Mouse (Mus musculus) macrophage (primary cell): ENCODE measurements around the gene Tbca. TPM values are rescaled to one million over a fixed set of nuclear protein-coding genes. Genes with fewer than 3 reads are reported as not detected.

Source experiments
- H3K27ac ChIP-seq: fragments of 350-480 bp; formaldehyde crosslinking; 2 replicates; pipeline ENCODE4 v1.9.0; 2021
- H3K36me3 ChIP-seq: fragments of 350-480 bp; formaldehyde crosslinking; 2 replicates; pipeline ENCODE4 v1.9.0; 2021; ENCODE audit errors: inconsistent target
- H3K4me3 ChIP-seq: fragments of 350-480 bp; formaldehyde crosslinking; 2 replicates; pipeline ENCODE4 v1.9.0; 2021; ENCODE audit errors: inconsistent target
- H3K79me2 ChIP-seq: fragments of 350-480 bp; formaldehyde crosslinking; 2 replicates; pipeline ENCODE4 v1.9.0; 2021; ENCODE audit errors: inconsistent target
- WGBS: methylation state at CpG from one replicate; pipeline ENCODE4 v1.1.7; 2026; ENCODE audit warnings: inconsistent platforms; ENCODE audit not compliant: missing documents; 5-methylcytosine and 5-hydroxymethylcytosine counted together
- polyA plus RNA-seq: library from polyadenylated mRNA; stranded (reverse); fragments of 250-400 nt; gene quantifications from 3 replicates; pipeline ENCODE4 v1.2.4, GENCODE M21; 2018; ENCODE audit warnings: inconsistent platforms

Gene Tbca
- polyA plus RNA-seq, 1 experiment from 2014 or later, result 226 TPM

GRCm38 (mm10) chr13:94868478-94868950 lies 79.8 kb downstream of the Tbca start:
- WGBS, result 7% methylated on average over 34 of the region's 35 CpGs
- H3K36me3 ChIP-seq, result no peaks in the 10 kb centered on the region
- H3K27ac ChIP-seq, result no peak overlapping the region
- H3K4me3 ChIP-seq, result no peak overlapping the region
- no peaks in the 10 kb centered on the region for H3K79me2 ChIP-seq

DNA sequence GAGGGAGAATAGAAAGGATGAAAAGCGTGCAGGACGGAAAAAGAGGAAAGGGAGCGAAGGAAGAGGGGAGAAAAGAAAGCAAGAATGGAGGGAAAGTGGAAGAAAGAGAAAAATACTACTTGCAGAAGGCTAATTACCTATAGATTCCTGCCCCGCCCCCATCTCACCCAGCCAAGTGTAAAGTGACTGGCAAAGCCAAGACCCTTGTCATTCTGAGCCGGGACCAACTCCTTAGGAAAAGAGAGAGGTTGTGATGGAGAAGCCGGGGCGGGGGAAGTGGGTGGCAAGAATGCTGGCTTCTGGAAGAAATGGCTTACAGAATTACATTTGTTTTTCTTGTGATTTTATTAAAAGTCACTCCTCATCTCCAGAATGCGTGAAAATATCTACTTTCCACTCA lies 80.8 kb downstream of the Tbca start:
- Histone ChIP-seq H3K79me2 (no peaks in the 10 kb centered on the region), H3K27ac (no peak overlapping the region), H3K4me3 (no peak overlapping the region), H3K36me3 (no peaks in the 10 kb centered on the region)
- 6% methylated on average over 8 of the region's 8 CpGs for WGBS

GRCm38 (mm10) chr13:94870071-94870460 lies 81.4 kb downstream of the Tbca start:
- H3K4me3 ChIP-seq, result no peak overlapping the region
- no peaks in the 10 kb centered on the region for H3K79me2 ChIP-seq
- no peaks in the 10 kb centered on the region for H3K36me3 ChIP-seq
- H3K27ac ChIP-seq, result no peak overlapping the region
- 11% methylated on average over 9 of the region's 9 CpGs for WGBS

GRCm38 (mm10) chr13:94870461-94871186 lies 81.9 kb downstream of the Tbca start:
- 7% methylated on average over 21 of the region's 21 CpGs for WGBS

DNA sequence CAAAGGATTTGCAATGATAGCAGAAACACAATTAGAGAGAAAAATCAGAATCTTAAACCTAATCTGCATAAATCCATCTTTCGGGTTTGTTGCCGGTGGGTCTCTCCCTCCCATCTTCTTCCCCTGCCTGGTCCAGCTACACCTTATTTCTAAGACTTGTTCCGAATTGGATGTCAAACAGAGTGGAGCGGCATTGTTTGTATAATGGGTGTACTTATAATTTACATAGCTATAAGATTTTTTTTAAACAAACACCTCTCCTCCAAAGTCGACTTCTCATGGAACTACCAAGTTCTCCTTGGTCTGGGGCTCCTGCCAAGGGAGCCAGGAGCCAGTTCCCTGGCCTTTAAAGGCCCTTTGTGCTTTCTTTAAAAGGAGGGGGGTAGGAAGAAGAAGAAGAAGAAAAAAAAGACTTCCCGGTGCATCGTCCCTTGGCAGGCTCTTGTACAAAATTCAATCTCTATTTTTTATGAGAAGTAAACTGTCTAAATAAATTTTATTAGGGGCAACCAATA lies 83.2 kb downstream of the Tbca start:
- no peaks in the 10 kb centered on the region for H3K79me2 ChIP-seq
- WGBS, result 11% methylated on average over 7 of the region's 7 CpGs
- H3K4me3 ChIP-seq, result no peak overlapping the region
- H3K36me3 ChIP-seq, result no peaks in the 10 kb centered on the region
- H3K27ac ChIP-seq, result no peak overlapping the region

More at GRCm38 (mm10) chr13:94870461-94871186, 81.9 kb downstream of the Tbca start:
- Histone ChIP-seq H3K4me3 (no peak overlapping the region), H3K79me2 (no peaks in the 10 kb centered on the region), H3K27ac (no peak overlapping the region), H3K36me3 (no peaks in the 10 kb centered on the region)

DNA sequence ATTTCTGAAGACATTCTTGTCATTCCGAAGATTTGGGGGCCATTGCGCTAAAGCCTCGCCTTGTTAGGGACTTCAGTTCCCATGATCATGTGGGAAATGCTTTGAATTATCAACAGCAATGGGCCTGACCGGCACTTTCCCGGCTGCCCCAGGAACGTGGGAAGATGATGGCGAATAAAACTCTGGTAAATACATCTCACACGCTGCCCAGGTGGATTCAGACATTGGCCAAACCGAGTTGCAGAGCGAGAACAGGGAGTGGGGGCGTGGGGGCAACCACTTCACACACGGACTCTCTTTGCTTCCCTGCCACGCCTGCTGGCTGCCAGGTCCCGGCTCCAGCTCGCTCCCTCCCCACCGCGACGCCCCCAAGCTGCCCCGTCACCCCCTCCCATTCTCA lies 83.7 kb downstream of the Tbca start:
- no peaks in the 10 kb centered on the region for H3K79me2 ChIP-seq
- no peak overlapping the region for H3K27ac ChIP-seq
- 6% methylated on average over 19 of the region's 19 CpGs for WGBS
- H3K36me3 ChIP-seq, result no peaks in the 10 kb centered on the region
- no peak overlapping the region for H3K4me3 ChIP-seq

DNA sequence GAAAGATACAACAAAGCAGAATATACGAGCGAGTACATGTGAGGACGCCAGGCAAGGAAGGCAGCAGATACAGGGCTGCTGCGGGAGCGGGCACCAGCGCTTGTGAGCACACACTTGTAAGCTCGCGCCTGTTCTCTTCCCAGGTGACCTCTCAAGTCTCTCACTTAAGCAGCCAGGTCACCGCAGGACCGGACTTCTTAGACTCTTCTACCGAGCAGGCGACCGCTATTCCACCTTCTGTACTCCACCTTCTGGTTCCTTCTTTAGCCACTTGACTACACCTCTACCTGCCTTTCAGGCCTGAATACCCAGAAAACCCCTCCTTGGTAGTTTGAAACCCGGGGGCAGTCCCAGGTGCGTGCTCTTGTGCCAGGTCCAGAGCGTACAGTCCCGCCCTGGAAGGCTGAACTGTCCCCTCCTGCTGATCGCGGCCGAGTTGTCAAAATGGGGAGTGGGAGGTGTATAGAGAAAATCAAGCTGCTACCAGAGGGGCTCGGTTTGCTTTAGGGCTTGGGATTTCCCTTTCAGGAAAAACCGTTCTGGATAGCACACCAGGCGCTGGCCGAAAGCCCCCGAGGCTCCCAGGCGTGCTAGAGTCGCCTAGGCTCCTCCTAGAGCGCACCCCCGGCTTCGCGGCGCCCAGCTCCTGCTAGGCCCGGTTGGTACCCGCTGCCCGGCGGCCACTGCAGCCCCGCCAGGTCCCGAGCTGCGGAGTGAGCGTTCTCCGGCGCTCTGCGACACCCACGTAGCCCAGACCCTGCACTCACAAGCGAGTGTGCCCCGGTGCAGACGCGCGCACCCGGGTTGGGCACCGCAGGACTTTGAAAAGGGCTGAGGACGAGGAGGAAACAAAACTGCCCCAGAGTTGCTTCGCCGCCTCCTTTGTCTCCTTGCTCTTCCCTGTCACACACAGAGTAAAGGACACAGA lies 84.7 kb downstream of the Tbca start:
- no peak overlapping the region for H3K4me3 ChIP-seq
- 5% methylated on average over 49 of the region's 54 CpGs for WGBS
- H3K27ac ChIP-seq, result no peak overlapping the region
- no peaks in the 10 kb centered on the region for H3K36me3 ChIP-seq
- no peaks in the 10 kb centered on the region for H3K79me2 ChIP-seq

DNA sequence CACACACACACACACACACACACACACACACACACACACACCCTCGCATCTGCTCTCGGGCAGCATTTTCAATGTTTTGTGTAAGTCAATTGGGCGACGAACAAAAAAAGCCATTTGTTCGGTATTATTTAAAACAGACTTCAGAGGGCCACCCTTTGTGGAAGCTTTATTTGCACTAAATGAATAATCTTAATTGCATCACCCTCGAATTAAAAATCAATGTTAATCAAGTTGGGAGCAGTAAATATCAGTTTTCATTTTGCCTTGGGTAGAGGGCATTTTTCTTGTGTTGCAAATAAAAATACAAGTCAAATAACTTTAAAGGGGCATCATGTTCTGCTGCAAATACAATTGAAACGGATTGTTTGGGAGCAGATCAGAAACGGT lies 85.3 kb downstream of the Tbca start:
- no peaks in the 10 kb centered on the region for H3K36me3 ChIP-seq
- H3K27ac ChIP-seq, result no peak overlapping the region
- H3K4me3 ChIP-seq, result no peak overlapping the region
- no peaks in the 10 kb centered on the region for H3K79me2 ChIP-seq
- 10% methylated on average over 8 of the region's 8 CpGs for WGBS

DNA sequence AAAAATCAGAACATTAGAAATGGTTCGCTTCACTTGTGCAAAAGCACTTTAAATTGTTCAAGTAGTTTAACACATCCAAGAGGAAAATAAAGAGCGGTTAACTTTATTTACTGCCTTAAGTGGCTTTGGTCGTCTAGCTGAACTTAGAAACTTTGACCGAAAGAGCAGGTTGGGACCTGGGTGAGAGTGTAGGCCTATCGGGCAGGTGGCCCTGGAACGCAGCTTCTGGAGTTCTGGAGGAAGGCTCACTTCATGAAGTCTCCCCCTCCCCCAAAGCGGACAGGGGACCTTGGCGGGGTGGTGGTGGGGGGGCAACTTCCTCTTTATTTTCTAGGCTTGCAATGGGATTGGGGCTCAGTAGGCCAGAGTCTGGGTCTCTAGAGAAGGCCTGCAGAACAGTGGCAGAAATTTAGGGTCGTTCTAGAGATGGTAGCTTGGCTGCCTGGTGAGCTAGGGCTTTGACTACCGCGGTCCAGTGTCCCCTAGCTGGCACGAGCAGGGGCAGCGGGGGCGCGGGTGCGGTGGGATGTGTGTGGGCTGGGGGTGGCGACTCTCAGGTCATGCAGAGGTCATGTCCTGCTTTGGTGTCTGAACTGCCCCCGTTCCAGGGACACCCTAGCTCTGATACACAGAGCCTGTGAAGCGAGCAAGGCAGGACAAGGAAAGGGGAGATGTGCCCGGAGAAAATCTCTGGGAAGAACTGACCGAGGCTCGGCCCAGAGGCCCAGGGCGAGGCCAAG lies 86.1 kb downstream of the Tbca start:
- H3K36me3 ChIP-seq, result no peaks in the 10 kb centered on the region
- no peak overlapping the region for H3K27ac ChIP-seq
- WGBS, result 7% methylated on average over 23 of the region's 23 CpGs
- H3K4me3 ChIP-seq, result no peak overlapping the region
- H3K79me2 ChIP-seq, result no peaks in the 10 kb centered on the region

- H3K27ac ChIP-seq, result no peak within 1 kb of the TSS
- WGBS, result 5% methylated on average over 28 of the region's 30 CpGs
- no peaks in the 10 kb centered on the region for H3K79me2 ChIP-seq
- H3K36me3 ChIP-seq, result no peaks in the 10 kb centered on the region
- H3K4me3 ChIP-seq, result no peak within 1 kb of the TSS
These were observed 86.7 kb downstream of the Tbca start, which contains the start of gene Otp for GRCm38 (mm10) chr13:94875396-94875880. TSS of gene Otp (plus strand) at chr13:94875602.

DNA sequence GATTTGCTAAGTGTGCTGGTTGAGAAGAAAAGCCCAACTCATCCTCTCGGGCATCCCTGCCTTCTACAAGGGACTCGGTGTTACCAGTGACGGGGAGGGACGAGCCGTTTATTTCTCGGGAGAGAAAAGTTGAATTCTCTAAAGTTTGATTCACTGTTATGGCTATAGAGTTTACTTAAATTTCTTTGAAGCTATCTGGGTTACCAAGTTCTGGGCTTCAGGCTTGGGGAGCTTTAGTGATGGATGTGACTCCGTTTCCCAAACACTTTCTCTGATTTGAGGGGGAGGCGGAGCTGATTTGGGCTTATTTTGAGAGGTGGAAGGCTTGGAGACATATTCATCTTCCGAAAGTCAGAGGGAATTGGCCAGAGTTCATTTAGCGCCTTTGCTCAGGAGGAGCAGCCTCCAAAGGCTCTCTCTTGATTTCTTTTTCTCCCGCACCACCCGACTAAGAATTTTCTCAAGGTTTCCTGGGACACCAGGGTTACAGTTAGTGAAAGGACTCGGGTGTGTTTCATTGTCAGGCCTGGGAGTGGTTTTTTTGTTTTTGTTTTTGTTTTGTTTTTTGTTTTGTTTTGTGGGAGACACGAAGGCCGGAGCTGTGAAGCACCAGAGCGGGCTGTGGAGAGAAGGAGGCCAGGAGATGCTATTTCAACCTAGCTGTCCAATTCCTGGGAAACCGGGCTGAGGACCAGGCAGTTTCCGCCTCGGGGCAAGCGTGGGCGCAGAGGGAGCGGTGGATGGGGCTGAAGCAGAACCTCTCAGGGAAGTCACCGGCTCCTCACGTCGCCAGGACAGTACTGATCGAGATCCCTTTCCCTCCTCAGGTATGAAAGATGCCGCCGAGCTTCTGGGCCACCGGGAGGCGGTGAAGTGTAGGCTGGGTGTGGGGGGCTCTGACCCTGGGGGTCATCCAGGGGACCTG lies 87.8 kb downstream of the Tbca start:
- WGBS, result 15% methylated on average over 22 of the region's 30 CpGs
- Histone ChIP-seq H3K36me3 (no peaks in the 10 kb centered on the region), H3K4me3 (no peak overlapping the region), H3K27ac (no peak overlapping the region), H3K79me2 (no peaks in the 10 kb centered on the region)

DNA sequence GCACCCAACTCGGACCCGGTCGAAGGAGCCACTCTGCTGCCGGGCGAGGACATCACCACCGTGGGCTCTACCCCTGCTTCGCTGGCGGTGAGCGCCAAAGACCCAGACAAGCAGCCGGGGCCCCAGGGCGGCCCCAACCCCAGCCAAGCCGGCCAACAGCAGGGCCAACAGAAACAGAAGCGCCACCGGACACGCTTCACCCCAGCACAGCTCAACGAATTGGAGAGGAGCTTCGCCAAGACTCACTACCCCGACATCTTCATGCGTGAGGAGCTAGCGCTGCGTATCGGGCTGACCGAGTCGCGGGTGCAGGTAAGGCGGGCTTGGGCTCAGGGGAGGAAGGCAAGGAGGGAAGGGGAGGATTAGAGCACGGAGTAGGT lies 88.5 kb downstream of the Tbca start:
- no peaks in the 10 kb centered on the region for H3K79me2 ChIP-seq
- H3K27ac ChIP-seq, result no peak overlapping the region
- H3K36me3 ChIP-seq, result no peaks in the 10 kb centered on the region
- 12% methylated on average over 24 of the region's 27 CpGs for WGBS
- H3K4me3 ChIP-seq, result no peak overlapping the region

GRCm38 (mm10) chr13:94877991-94878745 lies 89.5 kb downstream of the Tbca start:
- Histone ChIP-seq H3K4me3 (no peak overlapping the region), H3K79me2 (no peaks in the 10 kb centered on the region), H3K36me3 (no peaks in the 10 kb centered on the region), H3K27ac (no peak overlapping the region)
- WGBS, result 22% methylated on average over 10 of the region's 10 CpGs
